Mouse (Mus musculus) midbrain, embryonic 15.5 days (tissue): ENCODE results near the gene Lbh. TPM values are rescaled to one million over a fixed set of nuclear protein-coding genes. Genes with fewer than 3 reads are reported as not detected.

ENCODE experiments used
- ATAC-seq: fragments of 200-750 bp; cut with Nextera tagmentation; replicated peaks from 2 replicates; pipeline ENCODE4 v1.8.0; 2017; ENCODE audit warnings: moderate TSS enrichment
- H3K27ac ChIP-seq: fragments of 300-500 bp; sonication (generic); 2 replicates; pipeline ENCODE4 v1.5.1; 2015; ENCODE audit warnings: mild to moderate bottlenecking, inconsistent platforms
- H3K27me3 ChIP-seq: fragments of 300-500 bp; sonication (generic); replicated peaks from 2 replicates; pipeline ENCODE4 v1.6.1; 2015; ENCODE audit warnings: inconsistent platforms
- H3K36me3 ChIP-seq: fragments of 300-500 bp; sonication (generic); replicated peaks from 2 replicates; pipeline ENCODE4 v1.6.1; 2015; ENCODE audit warnings: inconsistent platforms
- H3K4me1 ChIP-seq: fragments of 300-500 bp; sonication (generic); 2 replicates; pipeline ENCODE4 v1.6.1; 2015; ENCODE audit warnings: inconsistent platforms
- H3K4me2 ChIP-seq: fragments of 300-500 bp; sonication (generic); 2 replicates; pipeline ENCODE4 v1.6.1; 2015; ENCODE audit warnings: inconsistent platforms, mild to moderate bottlenecking, moderate library complexity
- H3K4me3 ChIP-seq: fragments of 300-500 bp; sonication (generic); 2 replicates; pipeline ENCODE4 v1.5.1; 2015; ENCODE audit warnings: mild to moderate bottlenecking, inconsistent platforms
- H3K9ac ChIP-seq: fragments of 300-500 bp; sonication (generic); 2 replicates; pipeline ENCODE4 v1.6.1; 2015; ENCODE audit warnings: mild to moderate bottlenecking, inconsistent platforms
- H3K9me3 ChIP-seq: fragments of 300-500 bp; sonication (generic); 2 replicates; pipeline ENCODE4 v1.6.1; 2016; ENCODE audit warnings: inconsistent platforms
- WGBS: fragments of 180-500 bp; shearing (Covaris S2); methylation state at CpG from one replicate; pipeline ENCODE4 v1.1.7; 2015; ENCODE audit warnings: mixed read lengths; 5-methylcytosine and 5-hydroxymethylcytosine counted together
- polyA plus RNA-seq: library from polyadenylated mRNA; unstranded; fragments of >200 nt; fragmentation: Nextera tagmentation; extraction: Ambion mirVana; gene quantifications from 2 replicates; pipeline ENCODE4 v1.2.1, GENCODE M21; 2015

Gene Lbh
- polyA plus RNA-seq: 5.7 and 5.9 TPM in 2 replicates

GRCm38 (mm10) chr17:72918053-72918452 lies at the start of gene Lbh:
Lbh (plus strand) TSS chr17:72918305.
- WGBS: under 1% methylated on average over 35 of the region's 35 CpGs
- ATAC-seq: peak; percentile 93
- Histone ChIP-seq H3K27ac (peak within 1 kb of the TSS; percentile 96), H3K9ac (peak within 1 kb of the TSS; percentile 96), H3K4me2 (peak within 1 kb of the TSS; percentile 79), H3K4me1 (peaks cover 43% of the 10 kb centered on the region), H3K9me3 (no peaks in the 10 kb centered on the region), H3K27me3 (0 out of 2 replicates have a peak, but pooled peaks cover 3% of the 10 kb centered on the region), H3K36me3 (no peaks in the 10 kb centered on the region; the same call in 1 of the 2 replicates), H3K4me3 (peak within 1 kb of the TSS; percentile 72)

DNA sequence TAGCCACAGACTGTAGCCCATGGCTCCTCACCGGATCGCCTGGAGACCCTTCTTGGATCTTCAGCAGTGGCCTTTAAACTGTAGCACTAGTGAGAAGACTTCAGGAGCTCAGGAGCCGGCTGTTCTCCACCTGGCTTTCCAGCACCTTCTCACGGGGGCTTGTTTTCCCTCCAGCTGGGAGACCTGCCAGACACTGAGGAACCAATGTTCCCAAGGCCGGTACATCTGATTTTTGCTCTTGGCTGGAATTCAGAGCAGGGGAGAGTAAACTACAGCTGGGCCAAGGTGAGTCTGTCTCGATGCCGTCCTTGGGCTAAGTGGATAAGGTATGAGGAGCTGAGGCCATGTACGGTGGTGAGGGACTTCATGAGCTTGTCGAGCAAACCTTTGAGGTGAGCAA lies 39.1 kb upstream of the Lbh start:
- no peak overlapping the region for H3K9ac ChIP-seq
- no peaks in the 10 kb centered on the region for H3K4me1 ChIP-seq
- no peak overlapping the region for H3K4me3 ChIP-seq
- no peak overlapping the region for H3K27ac ChIP-seq
- no peaks in the 10 kb centered on the region for H3K36me3 ChIP-seq
- no peaks in the 10 kb centered on the region for H3K27me3 ChIP-seq
- no peaks in the 10 kb centered on the region for H3K9me3 ChIP-seq
- no peak for ATAC-seq
- H3K4me2 ChIP-seq: no peak overlapping the region
- 94% methylated on average over 9 of the region's 9 CpGs for WGBS

DNA sequence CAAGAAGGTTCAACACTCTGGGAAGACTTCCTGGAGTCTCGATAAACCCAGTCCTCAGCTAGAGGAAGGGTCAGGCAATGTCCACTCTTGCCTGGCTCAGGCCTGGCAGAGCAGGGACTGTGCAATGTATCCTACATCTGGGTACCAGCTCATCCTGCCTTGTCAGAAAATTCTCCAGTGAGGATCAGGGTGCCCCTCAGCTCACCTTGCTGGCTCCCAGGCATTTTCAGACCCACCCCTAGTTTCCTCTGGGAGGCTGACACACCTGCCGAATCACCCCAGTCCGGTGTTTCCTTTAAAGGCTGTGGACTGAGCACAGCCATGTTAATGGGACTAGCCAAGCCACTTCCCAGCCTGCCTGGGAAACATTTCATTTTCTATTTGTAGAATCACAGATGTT lies 37.9 kb upstream of the Lbh start:
- no peaks in the 10 kb centered on the region for H3K4me1 ChIP-seq
- no peak overlapping the region for H3K4me3 ChIP-seq
- WGBS: 82% methylated on average over 3 of the region's 3 CpGs
- no peak overlapping the region for H3K4me2 ChIP-seq
- no peak overlapping the region for H3K9ac ChIP-seq
- H3K27me3 ChIP-seq: no peaks in the 10 kb centered on the region
- H3K9me3 ChIP-seq: no peaks in the 10 kb centered on the region
- H3K27ac ChIP-seq: no peak overlapping the region
- H3K36me3 ChIP-seq: no peaks in the 10 kb centered on the region
- no peak for ATAC-seq

DNA sequence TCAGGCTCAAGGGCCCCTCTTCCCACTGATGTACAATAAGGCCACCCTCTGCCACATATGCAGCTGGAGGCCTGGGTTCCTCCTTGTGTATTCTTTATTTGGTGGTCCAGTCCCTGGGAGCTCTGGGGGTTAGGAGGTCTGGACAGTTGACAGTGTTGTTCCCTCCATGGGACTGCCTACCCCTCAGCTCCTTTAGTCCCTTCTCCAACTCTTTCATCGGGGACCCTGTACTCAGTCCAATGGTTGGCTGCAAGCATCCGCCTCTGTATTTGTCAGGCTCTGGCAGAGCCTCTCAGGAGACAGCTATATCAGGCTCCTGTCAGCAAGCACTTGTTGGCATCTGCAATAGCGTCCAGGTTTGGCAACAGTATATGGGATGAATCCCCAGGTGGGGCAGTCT lies 37.1 kb upstream of the Lbh start:
- Histone ChIP-seq H3K9ac (no peak overlapping the region), H3K4me2 (no peak overlapping the region), H3K9me3 (no peaks in the 10 kb centered on the region), H3K4me3 (no peak overlapping the region), H3K4me1 (no peaks in the 10 kb centered on the region), H3K36me3 (no peaks in the 10 kb centered on the region), H3K27me3 (no peaks in the 10 kb centered on the region), H3K27ac (no peak overlapping the region)
- no peak for ATAC-seq
- WGBS: 74% methylated on average over 3 of the region's 3 CpGs

GRCm38 (mm10) chr17:72881804-72882203 lies 36.3 kb upstream of the Lbh start:
- ATAC-seq: no peak
- 33% methylated on average over 1 of the region's 1 CpGs for whole genome bisulfite sequencing
- H3K27me3 ChIP-seq: no peaks in the 10 kb centered on the region

DNA sequence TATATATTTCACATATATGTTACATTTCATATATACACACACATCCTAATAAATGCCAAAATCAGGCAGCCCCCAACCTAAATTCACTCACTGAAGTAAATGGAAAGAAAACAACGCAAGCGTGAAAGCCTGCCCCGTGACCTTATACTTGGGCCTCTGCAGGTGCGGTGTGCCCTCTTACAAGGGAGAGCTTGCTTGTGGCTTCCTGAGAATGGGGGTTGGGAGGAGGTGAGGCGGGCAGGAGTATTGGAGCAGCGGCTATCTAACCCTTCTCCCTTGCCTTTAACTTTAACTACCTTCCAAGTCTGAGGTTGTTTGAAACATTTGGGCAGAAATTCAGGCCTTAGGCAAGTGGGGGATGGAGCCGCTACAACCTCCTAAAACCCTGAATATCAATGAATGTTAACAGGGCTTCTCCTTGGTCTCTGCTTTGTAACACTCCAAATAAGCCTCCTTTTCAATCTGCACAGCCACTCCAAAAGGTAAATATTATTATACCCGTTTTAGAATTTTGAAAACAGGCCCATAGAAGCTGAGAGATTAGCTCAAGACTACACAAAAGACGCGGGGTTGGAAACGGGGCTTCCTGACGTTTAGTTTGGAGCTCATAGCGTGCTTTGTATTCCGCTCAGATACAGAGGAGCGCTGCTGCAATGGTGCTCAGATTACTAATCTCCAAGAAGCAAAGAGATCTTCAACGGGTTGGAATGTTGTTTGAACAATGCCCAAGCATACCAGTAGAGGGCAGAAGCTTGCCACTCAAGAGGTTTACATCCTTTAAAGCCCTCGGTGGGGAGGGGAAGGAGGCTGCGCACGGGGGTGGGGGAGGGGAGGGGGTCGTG lies 28.3 kb upstream of the Lbh start:
- Histone ChIP-seq H3K9ac (no peak overlapping the region), H3K27ac (peak overlapping the region; percentile 68), H3K4me2 (peak overlapping the region; percentile 27), H3K4me3 (0 out of 2 replicates have a peak overlapping the region, but pooled peaks have one; percentile 9), H3K27me3 (no peaks in the 10 kb centered on the region), H3K36me3 (no peaks in the 10 kb centered on the region), H3K9me3 (no peaks in the 10 kb centered on the region), H3K4me1 (peaks cover 12% of the 10 kb centered on the region)
- ATAC-seq: peak; percentile 94
- WGBS: 6% methylated on average over 20 of the region's 20 CpGs

More at GRCm38 (mm10) chr17:72881804-72882203, 36.3 kb upstream of the Lbh start:
- Histone ChIP-seq H3K27ac (no peak overlapping the region), H3K4me2 (no peak overlapping the region), H3K9me3 (no peaks in the 10 kb centered on the region), H3K4me3 (no peak overlapping the region), H3K36me3 (no peaks in the 10 kb centered on the region), H3K4me1 (no peaks in the 10 kb centered on the region), H3K9ac (no peak overlapping the region)

GRCm38 (mm10) chr17:72890398-72890898 lies 27.7 kb upstream of the Lbh start:
- Histone ChIP-seq H3K4me2 (no peak overlapping the region; the same call in 1 of the 2 replicates), H3K27ac (peak overlapping the region; percentile 68; the same call in 1 of the 2 replicates)

GRCm38 (mm10) chr17:72891556-72891955 lies 26.5 kb upstream of the Lbh start:
- H3K4me3 ChIP-seq: no peak overlapping the region
- no peaks in the 10 kb centered on the region for H3K27me3 ChIP-seq
- H3K36me3 ChIP-seq: no peaks in the 10 kb centered on the region
- no peak overlapping the region for H3K4me2 ChIP-seq
- H3K9ac ChIP-seq: no peak overlapping the region
- 87% methylated on average over 6 of the region's 6 CpGs for WGBS
- H3K4me1 ChIP-seq: peaks cover 12% of the 10 kb centered on the region
- ATAC-seq: no peak
- no peak overlapping the region for H3K27ac ChIP-seq
- H3K9me3 ChIP-seq: no peaks in the 10 kb centered on the region

More at GRCm38 (mm10) chr17:72890398-72890898, 27.7 kb upstream of the Lbh start:
- WGBS: 53% methylated on average over 8 of the region's 8 CpGs
- Histone ChIP-seq H3K27me3 (no peaks in the 10 kb centered on the region), H3K36me3 (no peaks in the 10 kb centered on the region), H3K4me1 (peaks cover 12% of the 10 kb centered on the region), H3K9ac (no peak overlapping the region), H3K4me3 (no peak overlapping the region), H3K9me3 (no peaks in the 10 kb centered on the region)
- ATAC-seq: peak; percentile 56

DNA sequence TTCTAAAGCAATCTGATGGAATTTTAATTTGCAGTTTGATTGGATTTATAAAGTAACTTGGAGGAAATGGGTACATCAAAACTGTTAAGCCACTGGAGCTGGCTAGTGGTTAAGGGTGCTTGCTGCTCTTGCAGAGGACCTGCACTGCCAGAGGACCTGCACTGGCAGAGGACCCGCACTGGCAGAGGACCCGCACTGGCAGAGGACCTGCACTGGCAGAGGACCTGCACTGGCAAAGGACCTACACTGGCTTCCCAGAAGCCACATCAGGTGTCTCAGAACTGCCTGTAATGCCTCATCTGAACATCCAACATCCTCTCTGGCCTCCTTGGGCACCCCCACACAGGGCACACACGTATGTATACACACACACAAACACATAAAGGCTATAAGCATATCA lies 22.6 kb upstream of the Lbh start:
- Histone ChIP-seq H3K4me1 (peaks cover 2% of the 10 kb centered on the region), H3K27me3 (no peaks in the 10 kb centered on the region), H3K27ac (no peak overlapping the region), H3K9me3 (no peaks in the 10 kb centered on the region), H3K4me2 (no peak overlapping the region), H3K4me3 (no peak overlapping the region), H3K36me3 (no peaks in the 10 kb centered on the region), H3K9ac (no peak overlapping the region)
- 94% methylated on average over 3 of the region's 3 CpGs for WGBS
- no peak for ATAC-seq

- Histone ChIP-seq H3K4me2 (no peak overlapping the region), H3K36me3 (no peaks in the 10 kb centered on the region)
Measured at GRCm38 (mm10) chr17:72897076-72897475, 21.0 kb upstream of the Lbh start.

DNA sequence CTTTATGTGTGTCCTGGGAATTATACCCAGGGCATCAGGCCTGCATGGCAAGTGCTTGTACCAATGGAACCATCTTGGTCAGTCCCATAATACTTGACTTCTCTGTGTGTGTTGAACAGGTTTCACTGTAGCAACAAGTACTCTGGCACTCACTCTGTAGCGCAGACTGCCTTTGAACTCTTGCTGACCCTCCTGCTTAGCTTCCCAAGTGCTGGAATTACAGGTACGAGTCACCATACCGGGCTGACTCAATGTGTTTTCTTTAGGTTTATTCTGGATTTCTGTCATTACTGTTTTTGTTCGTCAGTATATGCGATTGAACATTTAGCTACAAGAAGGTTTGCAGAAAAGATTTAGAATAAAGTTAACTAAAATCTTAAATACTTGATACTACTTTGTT lies 20.1 kb upstream of the Lbh start:
- Histone ChIP-seq H3K4me1 (no peaks in the 10 kb centered on the region), H3K27ac (no peak overlapping the region), H3K27me3 (no peaks in the 10 kb centered on the region), H3K9me3 (no peaks in the 10 kb centered on the region), H3K4me3 (no peak overlapping the region), H3K36me3 (no peaks in the 10 kb centered on the region), H3K9ac (no peak overlapping the region), H3K4me2 (no peak overlapping the region)
- ATAC-seq: no peak
- 94% methylated on average over 5 of the region's 5 CpGs for WGBS

More at GRCm38 (mm10) chr17:72897076-72897475, 21.0 kb upstream of the Lbh start:
- Histone ChIP-seq H3K4me3 (no peak overlapping the region), H3K9me3 (no peaks in the 10 kb centered on the region), H3K9ac (no peak overlapping the region), H3K4me1 (no peaks in the 10 kb centered on the region), H3K27ac (no peak overlapping the region), H3K27me3 (no peaks in the 10 kb centered on the region)
- WGBS: 91% methylated on average over 7 of the region's 7 CpGs
- ATAC-seq: no peak

DNA sequence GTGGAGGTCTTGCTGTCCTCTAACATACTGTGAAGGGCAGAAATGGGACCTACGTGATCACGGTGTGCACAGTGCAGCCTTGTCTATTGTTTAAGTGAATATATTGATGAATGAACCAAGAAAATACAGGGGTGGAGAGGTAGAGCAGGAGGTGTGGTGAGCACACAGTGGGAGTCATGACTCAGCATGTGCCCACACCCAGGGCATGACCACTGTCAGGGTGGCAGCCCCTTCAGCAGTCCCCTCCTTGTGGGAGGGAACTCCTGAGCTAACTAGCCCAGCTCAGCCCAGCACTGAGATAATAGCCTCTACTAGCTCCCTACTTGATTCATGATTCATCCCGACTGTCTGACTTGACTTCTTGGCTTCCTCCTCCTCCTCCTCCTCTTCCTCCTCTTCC lies 19.3 kb upstream of the Lbh start:
- Histone ChIP-seq H3K27ac (no peak overlapping the region), H3K4me1 (no peaks in the 10 kb centered on the region), H3K4me2 (no peak overlapping the region), H3K4me3 (no peak overlapping the region), H3K27me3 (no peaks in the 10 kb centered on the region), H3K36me3 (no peaks in the 10 kb centered on the region), H3K9me3 (no peaks in the 10 kb centered on the region), H3K9ac (no peak overlapping the region)
- ATAC-seq: no peak
- 67% methylated on average over 3 of the region's 3 CpGs for WGBS

DNA sequence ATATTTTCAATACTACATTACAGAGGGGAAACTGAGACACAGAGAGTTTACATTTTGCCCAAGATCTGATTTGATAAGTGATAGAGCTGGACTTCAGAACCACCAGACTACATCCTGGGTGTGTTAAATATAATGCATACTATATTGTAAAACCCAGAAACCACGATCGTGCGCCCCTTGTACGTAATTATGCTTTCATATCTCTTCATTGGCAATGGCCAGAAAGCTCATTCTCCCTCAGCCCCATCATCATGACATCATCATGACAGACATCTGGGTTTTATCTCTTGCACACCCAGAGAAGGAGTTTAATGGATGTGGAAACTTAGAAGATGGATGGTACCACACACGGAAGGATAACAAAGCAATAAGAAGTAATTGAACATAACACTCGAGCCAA lies 17.1 kb upstream of the Lbh start:
- Histone ChIP-seq H3K4me1 (no peaks in the 10 kb centered on the region), H3K9ac (no peak overlapping the region), H3K36me3 (no peaks in the 10 kb centered on the region), H3K27me3 (no peaks in the 10 kb centered on the region), H3K9me3 (no peaks in the 10 kb centered on the region), H3K4me3 (no peak overlapping the region), H3K4me2 (no peak overlapping the region), H3K27ac (no peak overlapping the region)
- 93% methylated on average over 6 of the region's 6 CpGs for WGBS
- no peak for ATAC-seq
